Mouse (Mus musculus): ENCODE data around the gene Pycr1.

The Pycr1 gene

DNA sequence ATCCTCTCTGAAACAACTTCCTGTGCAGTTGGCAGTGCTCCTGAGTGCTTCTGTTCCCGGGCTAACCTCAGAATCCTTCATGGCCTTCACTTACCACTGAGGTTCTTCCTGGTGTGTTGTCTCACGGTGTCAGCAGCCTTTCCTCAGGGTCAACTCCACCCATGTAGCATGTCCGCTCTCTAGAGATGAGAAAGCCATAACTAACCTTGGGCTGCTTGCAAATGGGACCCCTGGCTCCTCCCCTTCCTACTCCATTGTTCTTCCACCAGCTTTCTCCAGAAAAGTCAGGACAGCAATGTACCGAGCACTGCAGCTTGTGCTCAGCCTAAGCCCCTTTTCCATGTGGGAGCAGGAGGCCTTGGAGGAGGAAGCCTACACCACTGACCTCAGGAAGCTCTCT is 36.8 kb downstream of the Pycr1 start:
- no peak for DNase-seq (ENCODE audit: low spot score in 2 of 2)

DNA sequence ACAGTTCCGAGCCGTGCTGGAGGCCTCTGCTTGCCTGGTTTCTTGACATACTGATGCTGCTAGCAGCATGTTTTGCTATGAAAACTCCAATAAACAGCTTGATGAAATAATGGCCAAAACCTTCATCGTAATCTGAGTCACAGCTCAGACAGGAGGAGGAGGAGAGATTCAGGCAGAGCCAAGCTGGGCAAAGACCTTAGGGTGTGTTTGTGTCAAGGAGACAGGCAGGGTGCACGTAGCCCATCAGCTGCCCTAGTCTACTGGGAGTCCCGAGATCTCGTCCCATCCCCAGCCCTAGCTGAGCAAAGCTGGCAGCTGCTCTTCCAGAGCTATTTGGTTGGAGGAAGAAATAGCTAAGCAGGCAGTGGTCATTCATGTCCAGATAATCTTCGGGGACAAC is 37.9 kb downstream of the Pycr1 start:
- DNase-seq (ENCODE audit: low spot score in 2 of 2): no peak

DNA sequence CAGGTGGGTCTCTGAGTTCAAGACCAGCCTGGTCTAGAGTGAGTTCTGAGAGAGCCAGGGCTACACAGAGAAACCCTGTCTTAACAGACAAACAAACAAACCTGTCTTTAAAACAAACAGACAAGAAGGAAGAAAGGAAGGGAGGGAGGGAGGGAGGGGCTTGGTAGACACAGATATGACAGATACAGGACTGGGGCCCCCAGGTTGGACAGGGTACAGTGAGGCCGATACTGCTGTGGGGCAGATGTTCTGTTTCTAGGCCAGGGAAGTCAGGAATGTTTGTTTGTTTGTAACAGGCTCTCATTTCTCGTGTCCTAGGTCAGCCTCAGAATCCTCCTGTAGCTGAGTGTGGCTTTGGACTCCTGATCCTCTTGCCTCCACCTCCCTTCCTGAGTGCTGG is 40.0 kb downstream of the Pycr1 start:
- no peak for DNase-seq (ENCODE audit: low spot score in 2 of 2)

DNA sequence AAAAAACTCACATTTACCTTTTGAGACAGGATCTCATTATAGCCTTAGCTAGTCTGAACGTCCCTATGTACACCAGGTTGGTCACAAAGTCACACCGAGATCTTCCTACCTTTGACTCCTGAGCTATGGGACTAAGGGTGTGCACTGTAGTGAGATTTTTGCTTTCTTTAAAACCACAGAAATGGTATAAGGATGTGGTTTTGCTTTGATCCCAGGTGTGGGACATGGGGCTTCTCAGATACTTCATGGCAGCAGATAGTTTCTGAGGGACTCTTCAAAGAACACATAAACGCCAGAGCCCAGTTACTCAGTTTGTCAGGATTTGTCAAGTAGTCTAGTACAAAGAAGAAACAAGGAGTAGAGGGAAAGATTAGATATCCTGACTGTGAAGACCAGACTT is 42.9 kb downstream of the Pycr1 start:
- DNase-seq (ENCODE audit: low spot score in 2 of 2): no peak

DNA sequence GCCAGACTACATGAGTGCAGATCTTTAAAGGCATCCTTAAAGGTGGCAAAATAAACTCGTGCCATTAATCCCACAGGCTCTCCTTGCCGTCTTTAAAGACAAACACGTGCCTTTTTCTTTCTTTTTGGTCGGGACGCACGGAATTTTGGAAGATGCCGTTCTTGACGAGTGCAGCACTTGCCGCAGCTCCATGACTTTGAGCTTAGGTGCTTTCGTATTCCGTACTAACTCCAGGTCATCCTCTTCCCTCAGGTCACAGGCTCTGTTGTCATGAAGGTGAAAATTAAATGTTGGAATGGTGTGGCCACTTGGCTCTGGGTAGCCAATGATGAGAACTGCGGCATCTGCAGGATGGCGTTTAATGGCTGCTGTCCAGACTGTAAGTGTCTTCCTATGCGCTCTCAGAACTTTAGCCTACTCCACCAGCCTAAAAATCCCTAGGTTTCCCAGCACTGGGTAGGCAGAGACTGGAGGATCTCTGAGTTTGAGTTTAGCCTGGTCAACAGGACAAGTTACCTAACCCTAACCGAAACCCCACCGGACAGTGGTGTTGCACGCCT is 44.5 kb downstream of the Pycr1 start:
- no peak for DNase-seq (ENCODE audit: low spot score in 2 of 2)

DNA sequence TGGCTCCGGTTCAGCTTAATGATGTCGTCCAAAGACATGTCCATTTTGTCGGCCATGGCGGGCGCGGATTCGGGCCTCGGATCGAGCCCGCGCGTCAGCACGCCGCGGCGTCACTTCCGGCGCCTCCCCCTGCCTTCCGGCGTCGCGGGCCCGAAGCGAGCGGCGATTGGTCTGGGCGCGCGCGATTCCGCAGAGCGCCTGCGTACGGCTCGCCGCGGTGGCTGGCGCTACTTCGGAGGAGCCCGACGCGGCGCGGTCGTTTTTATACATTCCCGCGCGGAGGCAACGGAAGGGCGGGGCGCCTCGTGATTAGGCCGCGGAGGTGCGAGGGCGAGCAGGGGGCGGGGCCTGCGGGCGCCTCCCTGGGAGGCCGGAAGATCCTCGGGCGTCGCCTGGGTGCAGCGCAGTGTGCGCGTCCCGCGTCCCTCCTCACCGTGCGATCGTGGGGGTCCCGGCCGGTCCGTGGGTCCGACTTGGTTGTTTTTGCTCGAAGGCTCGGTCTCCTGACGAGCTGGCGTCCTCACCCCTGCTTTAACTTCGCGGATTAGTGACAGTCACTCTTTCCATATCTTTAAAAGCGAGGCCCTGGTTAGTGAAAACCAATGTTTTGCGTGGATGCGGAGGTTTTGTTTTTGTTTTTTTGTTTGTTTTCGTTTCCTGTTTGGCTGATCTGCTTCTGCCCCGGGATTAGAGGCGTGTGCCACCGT is 45.1 kb downstream of the Pycr1 start, which contains the start of the genes Alyref and Anapc11:
Gene Alyref (minus strand): TSS at position 83 of the 707 bp plus-strand sequence.
Gene Anapc11 (plus strand): TSS at position 139 of the 707 bp plus-strand sequence.
- DNase-seq (ENCODE audit: low spot score in 2 of 2): peak; percentile 94 to 97

DNA sequence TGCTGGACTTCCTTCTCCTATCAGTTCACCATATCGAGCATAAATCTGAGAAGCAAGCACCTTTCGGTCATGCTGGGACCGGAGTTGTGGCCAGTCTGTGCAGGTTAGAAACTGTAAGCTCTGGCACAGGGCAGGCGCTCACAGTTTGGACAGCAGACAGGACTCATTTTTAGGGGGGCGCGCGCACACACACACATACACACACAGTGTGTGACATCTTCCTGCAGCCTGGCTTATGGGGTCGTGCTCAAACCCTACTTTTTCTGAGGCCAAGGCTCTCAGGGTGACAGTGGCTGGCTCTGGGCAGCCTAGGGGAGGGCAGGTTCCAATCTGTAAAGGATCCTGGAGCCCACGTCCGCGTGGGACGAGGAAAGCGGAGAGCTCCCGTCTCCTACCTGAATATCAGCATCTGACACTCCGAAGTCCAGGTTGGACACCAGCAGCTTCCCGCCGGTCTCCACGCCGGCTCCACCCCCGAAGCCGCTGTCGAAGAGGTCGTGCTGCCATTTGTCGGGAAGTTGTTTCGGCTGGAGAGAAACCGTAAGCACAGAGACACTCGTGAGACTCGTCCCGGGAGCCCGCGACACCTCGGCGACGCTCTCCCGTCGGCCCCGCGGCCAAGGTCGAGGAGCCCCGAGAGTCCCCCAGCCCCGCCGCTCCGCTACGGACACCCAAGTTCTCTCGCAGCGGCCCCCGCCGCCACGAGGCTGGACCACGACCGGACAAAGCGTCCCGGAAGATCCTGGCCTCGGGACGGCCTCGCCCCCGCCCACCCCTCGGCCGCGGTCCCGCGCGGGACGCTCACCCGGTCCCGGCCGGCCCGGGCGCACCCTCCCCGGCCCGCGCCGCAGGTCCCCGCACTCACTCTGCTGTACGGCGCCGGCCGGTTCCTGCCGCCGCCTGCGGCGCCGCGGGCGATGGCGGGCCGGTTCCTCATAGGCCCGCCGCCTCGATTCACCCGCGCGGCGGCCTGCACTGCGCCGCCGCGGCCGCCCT is 46.0 kb downstream of the Pycr1 start:
- DNase-seq (ENCODE audit: low spot score in 2 of 2): peak; percentile 43 to 80

DNA sequence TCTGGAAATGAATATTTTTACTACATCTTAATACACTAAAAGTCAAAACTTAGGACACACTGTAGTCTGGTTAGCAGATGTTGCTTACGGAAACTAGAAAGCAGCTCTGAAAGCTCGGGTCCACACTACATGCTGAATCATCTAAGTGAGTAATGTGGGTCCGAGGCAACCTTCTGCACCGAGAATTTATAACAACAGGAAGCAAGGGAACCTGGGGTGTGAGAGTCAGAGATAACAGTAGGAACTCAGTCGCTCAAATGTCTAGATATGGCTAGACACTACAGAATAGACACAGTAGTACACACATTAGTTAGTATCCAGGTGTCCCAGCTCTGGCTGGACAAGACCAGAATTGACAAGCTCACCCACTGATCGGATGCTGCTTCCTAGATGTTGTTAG is 55.0 kb downstream of the Pycr1 start:
- DNase-seq (ENCODE audit: low spot score in 2 of 2): no peak
